Mouse (Mus musculus): ENCODE results near the gene Atp2c2.

- TF ChIP-seq POLR2A (IDR thresholded peaks at IDR 0.05; ENCODE audit: insufficient read depth, low read depth, low read length) = no peak
- no peak for TF ChIP-seq CTCF (IDR thresholded peaks at IDR 0.05; ENCODE audit: insufficient read depth, low read depth, low read length)
Measured at GRCm38 (mm10) chr8:119708471-119708870, 8.7 kb downstream of the Atp2c2 start.

All from olfactory bulb, adult 2 months (tissue).